Mouse (Mus musculus) E14TG2a.4 (cell line): ENCODE data around the gene Samd8.

Experiments used
- H3K27me3 ChIP-seq: 2 replicates; pipeline ENCODE4 v1.6.1; 2014; ENCODE audit warnings: low read length, control low read depth; ENCODE audit not compliant: insufficient read depth
- H3K36me3 ChIP-seq: 2 replicates; pipeline ENCODE4 v1.6.1; 2014; ENCODE audit warnings: low read length, control low read depth; ENCODE audit not compliant: insufficient read depth
- H3K4me1 ChIP-seq: replicated peaks from 2 replicates; pipeline ENCODE4 v1.6.1; 2014; ENCODE audit warnings: low read depth, low read length, control low read depth
- H3K4me3 ChIP-seq: replicated peaks from 2 replicates; pipeline ENCODE4 v1.5.1; 2014; ENCODE audit warnings: mild to moderate bottlenecking, low read length
- H3K9me3 ChIP-seq: 2 replicates; pipeline ENCODE4 v1.6.1; 2014; ENCODE audit warnings: low read length, control low read depth
- CTCF ChIP-seq: conservative IDR thresholded peaks from 2 replicates; pipeline ENCODE4 v1.5.1; 2014; ENCODE audit warnings: low read length
- NANOG ChIP-seq: IDR thresholded peaks from 2 replicates; pipeline ENCODE4 v1.6.1; 2014; ENCODE audit warnings: borderline replicate concordance, low read length, mixed read lengths
- POU5F1 ChIP-seq: IDR thresholded peaks from 2 replicates; pipeline ENCODE4 v1.6.1; 2014; ENCODE audit warnings: low read length, borderline replicate concordance

Samd8 gene

DNA sequence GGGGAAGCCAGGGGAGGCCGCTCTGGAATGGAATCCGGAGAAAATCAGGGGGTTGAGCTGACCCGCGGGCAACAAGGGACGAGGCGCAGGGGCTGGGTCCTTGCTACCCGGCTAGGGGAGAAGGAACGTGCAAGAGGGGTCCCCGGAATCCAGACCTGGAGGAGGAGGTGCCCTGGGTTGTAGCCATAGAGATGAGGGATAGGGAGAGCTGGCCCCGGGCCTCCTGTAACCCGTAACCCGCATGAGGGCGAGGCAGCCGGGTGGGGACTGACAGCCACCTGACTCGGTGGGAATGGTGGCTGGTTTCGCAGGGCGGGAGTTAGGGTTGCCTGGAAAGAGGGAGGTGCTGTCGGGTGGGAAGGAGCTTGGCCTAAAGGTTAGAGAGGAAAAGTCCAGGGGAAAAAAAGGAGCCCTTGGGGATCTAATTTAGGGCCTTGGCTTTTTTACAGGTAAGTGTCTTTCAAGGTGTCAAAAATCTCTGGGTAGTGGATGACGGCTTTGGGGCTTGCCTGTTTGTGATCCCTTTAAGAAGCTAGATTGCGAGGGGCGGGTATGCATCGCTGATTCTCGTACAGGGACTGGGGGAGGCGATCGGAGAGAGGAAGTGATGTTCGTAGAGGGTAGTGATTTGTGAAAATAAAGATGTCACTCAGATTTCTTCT lies 681 bp downstream of the Samd8 start, which contains the start of gene Dusp13:
TSS of gene Dusp13 (minus strand) at position 301 of the 662 bp plus-strand sequence.
- TF ChIP-seq CTCF: no peak; the same call in 1 of the 2 replicates
- no peak for TF ChIP-seq NANOG
- no peak for TF ChIP-seq POU5F1
- Histone ChIP-seq H3K4me3 (peak within 1 kb of the TSS; percentile 99), H3K36me3 (no peaks in the 10 kb centered on the region), H3K27me3 (no peaks in the 10 kb centered on the region), H3K4me1 (peaks cover 36% of the 10 kb centered on the region), H3K9me3 (no peaks in the 10 kb centered on the region)

DNA sequence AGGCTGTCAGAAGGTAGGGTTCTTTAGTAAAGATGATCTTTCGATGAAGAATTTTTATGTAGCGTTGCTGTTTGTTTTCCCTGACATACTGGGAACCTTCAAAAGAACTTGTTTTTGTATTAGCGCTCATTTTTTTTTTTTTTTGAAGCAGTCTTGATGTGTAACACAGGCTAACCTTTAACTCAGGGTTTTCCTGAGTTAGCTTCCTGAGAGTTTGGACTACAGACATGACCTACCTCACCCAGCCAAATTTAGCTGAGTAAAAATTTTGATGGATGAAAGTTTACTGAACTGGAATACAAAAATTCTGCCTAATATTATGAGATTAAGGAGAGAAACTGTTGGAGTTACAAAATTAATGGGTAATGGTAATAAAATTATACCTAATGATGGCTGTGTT lies 2.1 kb downstream of the Samd8 start:
- Histone ChIP-seq H3K9me3 (no peaks in the 10 kb centered on the region), H3K4me3 (no peak overlapping the region), H3K4me1 (peaks cover 33% of the 10 kb centered on the region), H3K27me3 (no peaks in the 10 kb centered on the region), H3K36me3 (no peaks in the 10 kb centered on the region)
- TF ChIP-seq CTCF (no peak), NANOG (no peak), POU5F1 (no peak)

DNA sequence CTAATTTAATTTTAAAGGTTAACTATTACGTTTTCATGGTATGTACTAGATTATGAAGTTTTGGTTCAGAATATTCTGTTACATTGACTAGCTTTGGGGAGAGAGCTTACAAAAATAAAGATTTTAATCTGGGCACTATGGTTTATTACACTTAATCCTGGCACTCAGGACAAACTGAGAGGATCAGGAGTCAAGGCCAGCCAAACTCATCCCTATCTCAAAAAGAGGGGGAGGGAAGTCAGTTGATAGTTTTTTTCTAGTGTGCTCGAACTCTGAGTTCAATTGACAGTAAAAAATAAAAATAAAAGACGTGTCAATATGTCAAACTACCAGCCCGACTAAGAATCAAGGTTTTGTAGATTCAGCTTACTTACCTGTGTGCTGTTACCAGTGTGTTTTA lies 3.0 kb downstream of the Samd8 start:
- no peaks in the 10 kb centered on the region for H3K36me3 ChIP-seq
- H3K4me1 ChIP-seq: peaks cover 26% of the 10 kb centered on the region
- no peak overlapping the region for H3K4me3 ChIP-seq
- TF ChIP-seq CTCF (no peak), NANOG (no peak), POU5F1 (no peak)
- no peaks in the 10 kb centered on the region for H3K9me3 ChIP-seq
- H3K27me3 ChIP-seq: no peaks in the 10 kb centered on the region

DNA sequence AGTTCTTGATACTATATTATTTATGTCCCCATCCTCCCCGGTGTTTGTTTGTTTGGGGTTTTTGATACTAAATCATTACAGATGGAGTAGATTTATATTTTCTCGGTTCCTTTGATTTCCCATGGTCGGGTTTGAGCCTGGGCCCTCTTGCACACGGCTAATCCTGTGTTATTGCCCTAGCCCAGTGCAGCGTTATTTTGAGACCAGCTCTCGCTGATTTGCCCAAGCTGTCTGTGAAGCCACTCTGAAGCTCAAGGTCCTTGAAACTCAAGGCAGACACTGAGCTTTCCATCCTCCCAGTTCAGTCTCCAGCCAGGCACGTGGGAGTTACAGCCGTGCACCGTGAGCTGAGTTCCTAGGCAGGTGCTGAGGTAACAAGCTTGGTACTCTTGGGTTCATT lies 11.2 kb downstream of the Samd8 start:
- Histone ChIP-seq H3K9me3 (no peaks in the 10 kb centered on the region), H3K4me3 (no peak overlapping the region), H3K36me3 (no peaks in the 10 kb centered on the region), H3K27me3 (no peaks in the 10 kb centered on the region), H3K4me1 (no peaks in the 10 kb centered on the region)
- TF ChIP-seq CTCF (no peak), NANOG (no peak), POU5F1 (no peak)

DNA sequence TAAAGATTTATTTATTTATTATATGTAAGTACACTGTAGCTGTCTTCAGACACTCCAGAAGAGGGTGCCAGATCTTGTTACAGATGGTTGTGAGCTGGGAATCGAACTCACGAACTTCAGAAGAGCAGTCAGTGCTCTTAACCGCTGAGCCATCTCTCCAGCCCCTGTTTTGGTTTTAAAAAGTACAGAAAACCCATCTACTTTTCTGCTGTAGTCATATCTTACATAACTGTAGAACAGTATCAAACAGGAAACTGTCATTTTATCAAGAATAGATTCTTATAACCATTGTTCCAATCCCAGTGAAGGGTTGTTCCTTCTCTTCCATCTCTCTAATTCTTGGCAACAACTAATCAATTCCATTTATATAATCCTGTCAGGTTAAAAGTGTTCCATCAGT lies 13.4 kb downstream of the Samd8 start:
- Histone ChIP-seq H3K4me3 (no peak overlapping the region), H3K36me3 (no peaks in the 10 kb centered on the region), H3K9me3 (no peaks in the 10 kb centered on the region), H3K4me1 (peaks cover 3% of the 10 kb centered on the region; the same call in 1 of the 2 replicates), H3K27me3 (no peaks in the 10 kb centered on the region)
- TF ChIP-seq CTCF (no peak), POU5F1 (no peak), NANOG (no peak)

DNA sequence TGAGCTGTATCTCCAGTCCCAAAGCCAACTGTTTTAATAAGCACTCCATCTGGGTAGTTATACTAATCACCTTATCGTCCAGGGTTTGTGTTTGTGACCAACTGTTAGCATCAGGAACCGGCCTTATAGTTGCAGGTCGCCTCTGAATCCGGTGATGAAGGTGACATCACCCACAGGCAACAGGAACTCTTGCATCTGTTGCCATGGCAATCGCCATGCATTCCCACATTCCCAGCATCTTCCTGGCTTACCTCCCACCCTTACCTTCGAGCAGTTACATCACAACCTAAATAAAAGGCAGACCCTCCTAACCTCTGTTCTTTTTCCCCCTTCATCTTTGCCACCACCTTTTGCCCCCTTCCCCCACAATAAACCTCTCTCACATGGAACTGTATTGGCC lies 14.3 kb downstream of the Samd8 start:
- TF ChIP-seq CTCF: no peak
- TF ChIP-seq POU5F1: no peak
- TF ChIP-seq NANOG: no peak
- no peak overlapping the region for H3K4me3 ChIP-seq
- no peaks in the 10 kb centered on the region for H3K27me3 ChIP-seq
- H3K9me3 ChIP-seq: no peaks in the 10 kb centered on the region
- no peaks in the 10 kb centered on the region for H3K36me3 ChIP-seq
- peaks cover 3% of the 10 kb centered on the region; the same call in 1 of the 2 replicates for H3K4me1 ChIP-seq

DNA sequence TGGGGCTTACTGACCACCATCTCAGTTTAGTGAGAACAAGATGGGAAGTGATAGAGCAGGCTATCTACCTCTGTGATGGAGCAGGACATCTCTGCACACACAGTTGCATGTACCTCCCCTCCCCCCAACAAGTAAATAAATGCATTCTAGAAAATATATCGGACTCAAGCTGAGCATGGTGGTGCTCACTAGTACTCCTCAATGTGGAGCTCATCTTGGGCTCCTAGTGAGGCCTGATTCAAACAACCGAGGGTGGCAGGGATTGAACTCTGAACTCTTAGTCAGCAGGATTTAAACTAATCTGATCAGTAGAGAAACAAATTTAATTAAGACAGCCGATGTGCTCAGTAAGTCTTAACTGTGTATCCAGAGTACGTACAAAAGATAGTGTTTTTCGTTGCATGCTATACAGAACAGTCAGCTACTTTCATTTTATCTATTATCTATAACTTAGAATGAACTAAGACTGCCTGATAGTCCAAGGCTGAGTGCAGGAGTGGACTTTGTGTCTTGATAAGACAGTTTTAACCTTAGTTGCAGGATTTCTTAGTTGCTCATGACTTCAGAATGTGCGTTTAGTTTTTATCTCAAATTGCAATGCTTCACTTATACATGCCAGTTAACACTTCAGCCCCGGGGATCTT lies 15.5 kb downstream of the Samd8 start:
- Histone ChIP-seq H3K27me3 (no peaks in the 10 kb centered on the region), H3K4me3 (no peak overlapping the region), H3K9me3 (no peaks in the 10 kb centered on the region), H3K4me1 (peaks cover 6% of the 10 kb centered on the region; the same call in 1 of the 2 replicates), H3K36me3 (no peaks in the 10 kb centered on the region)
- no peak for TF ChIP-seq NANOG

DNA sequence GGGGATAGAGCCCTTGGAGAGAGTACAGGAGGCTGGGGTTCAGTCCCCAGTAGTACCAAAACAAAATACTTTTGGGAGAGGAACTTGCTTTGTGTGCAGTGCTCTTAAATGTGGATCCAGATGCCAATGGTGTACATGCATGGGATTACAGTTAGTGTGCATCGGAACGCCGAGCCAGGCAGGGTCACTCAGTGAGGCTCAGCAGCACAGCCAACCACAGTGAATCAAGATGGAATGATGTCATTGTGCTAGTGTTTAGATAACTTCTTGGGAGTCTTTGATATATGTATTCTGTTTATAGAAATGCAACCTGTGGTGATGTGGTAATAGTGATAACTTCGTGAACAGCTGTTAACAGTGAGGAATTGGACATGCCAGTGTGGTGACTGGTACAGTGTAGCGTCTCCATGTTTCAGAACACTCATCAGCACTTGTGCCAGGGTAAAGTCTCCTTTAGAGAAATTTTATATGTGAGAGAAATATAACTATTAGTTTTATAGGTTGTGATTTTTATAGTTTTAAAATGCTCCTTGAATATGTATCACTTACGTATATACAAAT lies 16.1 kb downstream of the Samd8 start:
- H3K4me1 ChIP-seq: peaks cover 12% of the 10 kb centered on the region; the same call in 1 of the 2 replicates
- H3K9me3 ChIP-seq: no peaks in the 10 kb centered on the region
- H3K4me3 ChIP-seq: no peak overlapping the region
- H3K36me3 ChIP-seq: no peaks in the 10 kb centered on the region
- TF ChIP-seq POU5F1 (no peak), CTCF (no peak), NANOG (no peak)
- H3K27me3 ChIP-seq: no peaks in the 10 kb centered on the region
